Comparison of ENCODE assay signal across 15 mouse cellular contexts in genomic region chr4:119141191-119141590, GRCm38 (mm10). TPM values are rescaled to one million over a fixed set of nuclear protein-coding genes. Genes with fewer than 3 reads are reported as not detected.
DNase-seq lines count a peak whose midpoint lies in the region; ATAC-seq and TF ChIP-seq lines count a peak whose summit lies in the region.
"Had no signal": no experiment of that assay in that cellular context is flagged by ENCODE, and none has a peak within 500 bp of the region (broad histone marks: within the 10 kb centered on the region; RNA-seq: fewer than 3 reads in every experiment).

No protein-coding gene starts in this region.

- DNase-seq in heart, adult 9 months (ENCODE audit: low spot score in 2 of 2): no peak
- DNase-seq in ES-E14 (ENCODE audit: low read depth, low spot score): peak; percentile 33
- no peak for DNase-seq in kidney, postnatal 4 days
- DNase-seq: cerebellum, adult 11-12 months; embryo, embryonic 11 days; layer of hippocampus, adult 9-11 months; lung, embryonic 14.5 days; thymus, adult 18-20 months had no signal

- no peak overlapping the region for H3K4me3 ChIP-seq in heart, embryonic 12.5 days
- H3K4me3 ChIP-seq in megakaryocyte, embryonic 14.5 days (replicated peaks): peak overlapping the region; percentile 52
- H3K4me3 ChIP-seq in ES-E14 (ENCODE audit: insufficient read depth in 1 of 2, low read depth in 1 of 2, low read length in 2 of 2, poor library complexity in 1 of 2, severe bottlenecking in 1 of 2): no peak overlapping the region
- H3K4me3 ChIP-seq in stomach, embryonic 16.5 days (replicated peaks; ENCODE audit: low read length): no peak overlapping the region
- H3K4me3 ChIP-seq: midbrain, embryonic 10.5 days had no signal

- WGBS in heart, embryonic 12.5 days: 30% methylated on average over 10 of the region's 10 CpGs
- WGBS in stomach, embryonic 16.5 days: 60% methylated on average over 10 of the region's 10 CpGs

- in situ Hi-C loops in ES-E14 (cut with MboI; ENCODE audit: low sequenced_read_pairs in 2 of 2, unreplicated experiment in 2 of 2): no loop called here

- no peak overlapping the region for H3K9ac ChIP-seq in heart, embryonic 12.5 days
- H3K9ac ChIP-seq in ES-E14 (ENCODE audit: insufficient read depth, low read depth, low read length, poor library complexity, severe bottlenecking): peak overlapping the region; percentile 20; the same call in 1 of the 2 replicates
- H3K9ac ChIP-seq in stomach, embryonic 16.5 days (ENCODE audit: low read length): no peak overlapping the region
- H3K9ac ChIP-seq: lung, embryonic 14.5 days had no signal

- H3K4me1 ChIP-seq in heart, embryonic 12.5 days (replicated peaks): peaks cover 11% of the 10 kb centered on the region
- peaks cover 46% of the 10 kb centered on the region for H3K4me1 ChIP-seq in megakaryocyte, embryonic 14.5 days
- peaks cover 8 to 16% of the 10 kb centered on the region in 2 experiments; a peak in 3 of 4 replicates for H3K4me1 ChIP-seq in ES-E14 (ENCODE audit: control insufficient read depth in 2 of 2, insufficient read depth in 2 of 2, low read length in 2 of 2, poor library complexity in 1 of 2)
- 0 out of 2 replicates have a peak, but pooled peaks cover 3% of the 10 kb centered on the region for H3K4me1 ChIP-seq in stomach, embryonic 16.5 days (ENCODE audit: control insufficient read depth, insufficient read depth, low read length)

- H3K27me3 ChIP-seq in heart, embryonic 12.5 days (replicated peaks): peaks cover 2% of the 10 kb centered on the region
- peaks cover 8% of the 10 kb centered on the region for H3K27me3 ChIP-seq in megakaryocyte, embryonic 14.5 days (replicated peaks)
- H3K27me3 ChIP-seq in stomach, embryonic 16.5 days (ENCODE audit: control insufficient read depth, insufficient read depth, low read length): no peaks in the 10 kb centered on the region

- peak overlapping the region; percentile 42 for H3K27ac ChIP-seq in heart, embryonic 12.5 days (ENCODE audit: poor library complexity, severe bottlenecking)
- peak overlapping the region; percentile 74 for H3K27ac ChIP-seq in ES-E14 (ENCODE audit: insufficient read depth, low read depth, low read length, poor library complexity, severe bottlenecking)
- no peak overlapping the region for H3K27ac ChIP-seq in stomach, embryonic 16.5 days (ENCODE audit: low read length)
- H3K27ac ChIP-seq: kidney, postnatal 0 days; midbrain, embryonic 10.5 days had no signal

- 0 out of 2 replicates have a peak overlapping the region, but pooled peaks have one; percentile 5 for H3K4me2 ChIP-seq in heart, embryonic 12.5 days
- no peak overlapping the region for H3K4me2 ChIP-seq in stomach, embryonic 16.5 days (ENCODE audit: low read depth, low read length)
- H3K4me2 ChIP-seq: lung, embryonic 14.5 days had no signal

- no peaks in the 10 kb centered on the region for H3K9me3 ChIP-seq in heart, embryonic 12.5 days (replicated peaks)
- peaks cover 9% of the 10 kb centered on the region for H3K9me3 ChIP-seq in megakaryocyte, embryonic 14.5 days
- no peaks in the 10 kb centered on the region for H3K9me3 ChIP-seq in ES-E14 (ENCODE audit: control insufficient read depth, insufficient read depth, low read depth, low read length)
- no peaks in the 10 kb centered on the region for H3K9me3 ChIP-seq in stomach, embryonic 16.5 days (replicated peaks; ENCODE audit: control insufficient read depth, low read length)
- H3K9me3 ChIP-seq: midbrain, embryonic 10.5 days had no signal

- no peak for ATAC-seq in heart, embryonic 12.5 days (ENCODE audit: insufficient number of reproducible peaks, low FRiP score)
- ATAC-seq in megakaryocyte, adult 5-6 weeks (ENCODE audit: poor library complexity, severe bottlenecking): no peak
- ATAC-seq in stomach, embryonic 16.5 days (ENCODE audit: insufficient read depth, low FRiP score): 0 out of 2 replicates have a peak, but pooled peaks have one; percentile 37
- ATAC-seq: inflammation-experienced regulatory T-cells, adult 6 months had no signal

- peaks cover 24% of the 10 kb centered on the region for H3K36me3 ChIP-seq in heart, embryonic 12.5 days
- peaks cover 29% of the 10 kb centered on the region for H3K36me3 ChIP-seq in megakaryocyte, embryonic 14.5 days (replicated peaks; ENCODE audit: low read length)
- H3K36me3 ChIP-seq in ES-E14 (ENCODE audit: control insufficient read depth, insufficient read depth, low read length, poor library complexity, severe bottlenecking): peaks cover 14% of the 10 kb centered on the region
- peaks cover 6% of the 10 kb centered on the region; the same call in 1 of the 2 replicates for H3K36me3 ChIP-seq in stomach, embryonic 16.5 days (ENCODE audit: control insufficient read depth, insufficient read depth, low read length)

TF ChIP-seq in ES-E14, 5 proteins besides CTCF, POLR2A, EP300 and RAD21:
- TF ChIP-seq ZC3H11A (IDR thresholded peaks at IDR 0.05; ENCODE audit: borderline replicate concordance, low read depth, low read length) (no peak), MAFK (IDR thresholded peaks at IDR 0.05; ENCODE audit: insufficient read depth, low read depth, low read length) (peak; percentile 18; the same call in 1 of the 2 replicates)

RNA-seq across cellular contexts. Expression of gene Slc2a1, which starts 32.7 kb away (rescaled TPM):
- polyA plus RNA-seq in heart, embryonic 12.5 days (2016; fragmentation: Nextera tagmentation; extraction: Ambion mirVana): 330 and 331 TPM in 2 replicates
- polyA plus RNA-seq in megakaryocyte, embryonic 14.5 days (2012; ENCODE audit: insufficient read depth, low replicate concordance): 106 and 116 TPM in 2 replicates
- total RNA-seq in megakaryocyte, adult 5-6 weeks (2015): 9.0 and 14.4 TPM in 2 replicates
- total RNA-seq in megakaryocyte, adult 5-6 weeks (2017): 14.3 and 18.0 TPM in 2 replicates
- 526 and 1,358 TPM in 2 replicates for total RNA-seq in ES-E14 (2012; rRNA removed)
- 142 and 155 TPM in 2 replicates for polyA plus RNA-seq in stomach, embryonic 16.5 days (2015; fragmentation: Nextera tagmentation; extraction: Ambion mirVana)

RNA-seq across cellular contexts. Expression of gene Zfp691, which starts 32.8 kb away (rescaled TPM):
- 8.3 and 11.5 TPM in 2 replicates for polyA plus RNA-seq in heart, embryonic 12.5 days (2016; fragmentation: Nextera tagmentation; extraction: Ambion mirVana)
- 9.7 and 15.6 TPM in 2 replicates for polyA plus RNA-seq in megakaryocyte, embryonic 14.5 days (2012; ENCODE audit: insufficient read depth, low replicate concordance)
- total RNA-seq in megakaryocyte, adult 5-6 weeks (2015): 7.0 and 10.2 TPM in 2 replicates
- total RNA-seq in megakaryocyte, adult 5-6 weeks (2017): 1.9 and 4.5 TPM in 2 replicates
- total RNA-seq in ES-E14 (2012; rRNA removed): 3.9 and 5.4 TPM in 2 replicates
- polyA plus RNA-seq in stomach, embryonic 16.5 days (2015; fragmentation: Nextera tagmentation; extraction: Ambion mirVana): 4.9 and 5.5 TPM in 2 replicates

RNA-seq across cellular contexts. Expression of gene Ermap, which starts 48.6 kb away (rescaled TPM):
- polyA plus RNA-seq in heart, embryonic 12.5 days (2016; fragmentation: Nextera tagmentation; extraction: Ambion mirVana): 22.9 and 26.7 TPM in 2 replicates
- polyA plus RNA-seq in megakaryocyte, embryonic 14.5 days (2012; ENCODE audit: insufficient read depth, low replicate concordance): 0.10 TPM in 1 of 2 replicates, not detected in the other
- total RNA-seq in megakaryocyte, adult 5-6 weeks (2015): 4.4 and 10.0 TPM in 2 replicates
- 3.7 and 8.2 TPM in 2 replicates for total RNA-seq in megakaryocyte, adult 5-6 weeks (2017)
- 0.18 TPM in 1 of 2 replicates, not detected in the other for total RNA-seq in ES-E14 (2012; rRNA removed)
- 13.3 and 17.0 TPM in 2 replicates for polyA plus RNA-seq in stomach, embryonic 16.5 days (2015; fragmentation: Nextera tagmentation; extraction: Ambion mirVana)

RNA-seq across cellular contexts. Expression of gene Svbp, which starts 53.9 kb away (rescaled TPM):
- 127 TPM in 2 replicates for polyA plus RNA-seq in heart, embryonic 12.5 days (2016; fragmentation: Nextera tagmentation; extraction: Ambion mirVana)
- 3.9 and 54.3 TPM in 2 replicates for polyA plus RNA-seq in megakaryocyte, embryonic 14.5 days (2012; ENCODE audit: insufficient read depth, low replicate concordance)
- 20.6 and 28.6 TPM in 2 replicates for total RNA-seq in megakaryocyte, adult 5-6 weeks (2015)
- 19.7 and 42.9 TPM in 2 replicates for total RNA-seq in megakaryocyte, adult 5-6 weeks (2017)
- total RNA-seq in ES-E14 (2012; rRNA removed): 29.9 and 33.0 TPM in 2 replicates
- 109 and 128 TPM in 2 replicates for polyA plus RNA-seq in stomach, embryonic 16.5 days (2015; fragmentation: Nextera tagmentation; extraction: Ambion mirVana)

Comparison
In these comparisons a context has a peak if more than half of its experiments do, and no peak if none do; other contexts are left out.
1. RNA of gene Ermap, which starts 48.6 kb away (polyA plus RNA-seq): 22.9 to 26.7 TPM in heart, embryonic 12.5 days and 13.3 to 17.0 TPM in stomach, embryonic 16.5 days; 0.10 TPM in megakaryocyte, embryonic 14.5 days; every median in the first group is over 10 times any median in the second.